Mouse (Mus musculus) cerebellum, adult 8-10 months (tissue): ENCODE results near the gene Slc9a8.
"Not testable (repeated sequence)": the region's sequence is repeated elsewhere in the genome, so short reads cannot be mapped to it uniquely, and the experiment has no call there.

Source experiments
- DNase-seq: peaks from one replicate; pipeline ENCODE4 v3.0.0; 2022

Gene Slc9a8

DNA sequence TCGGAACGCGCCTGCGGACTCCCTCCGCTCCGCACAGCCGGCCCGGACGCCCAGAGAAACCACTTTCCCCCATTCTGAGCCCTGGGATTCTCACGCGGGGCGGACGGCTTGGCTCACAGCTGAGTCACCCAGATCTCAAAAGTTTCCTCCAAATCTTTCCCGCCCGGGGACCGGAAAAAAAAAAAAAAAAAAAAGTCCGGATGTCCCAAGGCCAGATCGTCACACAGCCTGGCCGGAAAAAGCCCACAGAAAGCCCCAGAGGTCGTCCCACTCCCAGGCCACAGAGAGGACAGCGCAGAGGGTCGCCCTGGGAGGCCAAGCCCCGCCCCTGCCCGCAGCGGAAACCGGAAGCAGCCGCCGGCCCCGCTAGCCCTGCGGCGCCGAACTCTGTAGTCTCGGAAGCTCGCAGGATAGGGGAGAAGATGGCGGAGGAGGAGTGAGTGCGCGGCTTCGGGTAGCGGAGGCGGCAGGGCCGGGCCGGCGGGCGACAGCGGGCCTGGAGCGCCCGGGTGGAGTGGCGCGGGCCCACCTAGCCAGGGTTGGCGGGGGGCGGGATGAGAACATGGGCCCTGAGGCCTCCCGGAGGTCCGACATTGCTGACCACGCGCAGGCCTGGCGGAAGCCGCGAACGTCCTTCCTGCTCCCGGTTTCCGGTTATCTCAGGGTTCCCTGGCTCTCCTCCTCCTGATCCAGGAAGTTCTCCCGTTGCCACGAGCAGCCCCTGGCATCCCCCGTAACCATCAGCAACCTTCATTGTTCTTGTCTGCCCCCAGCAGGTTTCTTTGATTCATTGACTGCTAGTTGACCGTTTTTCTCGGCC is at the start of gene Slc9a8:
Slc9a8 (plus strand) TSS at position 383 of the 820 bp plus-strand sequence.
- peak; percentile 90 for DNase-seq

DNA sequence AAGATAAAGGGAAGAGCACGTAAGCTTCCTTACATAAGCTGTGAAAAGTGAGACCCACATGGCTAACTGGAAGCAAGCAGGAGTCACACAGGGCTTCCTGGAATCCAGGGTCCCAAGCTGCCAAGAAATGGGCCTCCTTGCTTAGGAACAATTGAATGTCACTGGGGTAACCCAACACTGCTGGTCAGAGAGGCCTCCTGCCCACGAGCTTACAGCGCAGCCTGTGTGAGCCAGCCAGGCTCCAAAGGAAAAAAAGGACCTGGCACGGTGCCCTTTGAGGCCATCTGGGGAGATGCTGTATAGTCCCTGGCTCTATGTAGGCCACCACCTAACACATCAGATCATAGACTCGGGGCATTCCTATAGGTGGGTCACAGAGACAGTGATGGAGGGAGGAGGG is 48.2 kb upstream of the Slc9a8 start:
- peak; percentile 92 for DNase-seq

DNA sequence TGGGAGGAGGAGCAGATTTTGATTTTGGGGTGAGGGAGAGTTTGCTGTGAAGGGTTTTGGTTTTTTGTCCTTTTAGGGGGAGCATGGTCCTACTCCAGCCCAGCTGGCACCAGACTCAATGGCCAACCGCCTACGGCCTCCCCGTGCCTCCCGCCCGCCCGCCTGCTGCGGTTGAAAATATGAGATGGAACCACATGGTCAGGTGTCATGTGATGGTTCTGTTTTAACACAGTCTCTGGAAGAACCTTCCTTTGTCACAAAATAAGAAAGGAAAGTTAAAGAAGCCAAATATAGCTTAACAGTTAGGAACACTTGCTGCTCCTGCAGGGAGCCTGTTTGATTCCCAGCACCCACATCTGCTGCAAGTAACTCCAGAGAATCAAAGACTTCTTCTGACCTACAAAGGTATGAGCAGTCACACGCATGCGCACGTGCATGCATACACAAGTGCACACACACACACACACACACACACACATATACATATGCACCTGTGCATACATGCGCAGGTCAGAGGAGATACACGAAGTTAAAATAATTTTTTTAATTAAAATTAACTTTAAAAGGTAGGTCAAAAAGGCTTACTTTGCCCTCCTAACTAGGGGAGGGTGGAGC is 47.2 kb upstream of the Slc9a8 start:
- no peak for DNase-seq

DNA sequence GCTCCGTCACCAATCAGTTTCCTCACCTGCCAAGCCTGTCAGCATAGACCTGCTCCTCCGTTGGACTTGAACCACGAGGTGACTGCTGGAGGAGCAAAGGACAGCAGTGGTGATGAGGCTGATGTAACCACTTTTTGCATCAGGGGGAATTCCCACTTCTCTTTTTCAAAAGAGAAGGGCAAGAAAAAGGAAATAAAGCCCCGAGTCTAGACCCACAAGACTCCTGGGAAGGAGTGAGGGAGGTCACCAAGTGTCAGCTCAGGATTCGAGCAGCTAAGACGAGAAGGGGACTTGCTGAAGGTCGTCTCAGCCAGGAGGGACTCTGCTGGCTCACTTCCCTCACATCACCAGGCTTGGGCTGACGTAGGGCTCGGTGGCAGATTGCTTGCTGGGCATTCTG is 46.4 kb upstream of the Slc9a8 start:
- DNase-seq = no peak

DNA sequence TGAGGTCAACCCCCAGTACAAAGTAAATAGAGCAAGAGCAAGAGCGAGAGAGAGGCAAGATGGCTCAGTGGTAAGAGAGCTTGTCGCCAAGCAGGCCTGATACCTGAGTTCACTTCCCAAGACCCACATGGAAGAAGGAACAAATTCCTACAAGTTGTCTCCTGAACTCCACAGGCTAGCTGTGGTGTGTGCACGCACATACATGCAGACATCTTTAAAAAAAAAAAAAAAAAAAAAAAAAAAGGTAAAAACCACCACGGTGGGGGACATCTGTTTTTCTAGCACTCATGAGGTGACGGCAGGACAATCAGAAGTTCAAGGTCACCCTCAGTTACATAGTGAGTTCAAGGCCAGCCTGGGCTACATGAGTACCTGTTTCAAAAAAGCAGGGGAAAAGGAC is 45.8 kb upstream of the Slc9a8 start:
- DNase-seq = no peak

DNA sequence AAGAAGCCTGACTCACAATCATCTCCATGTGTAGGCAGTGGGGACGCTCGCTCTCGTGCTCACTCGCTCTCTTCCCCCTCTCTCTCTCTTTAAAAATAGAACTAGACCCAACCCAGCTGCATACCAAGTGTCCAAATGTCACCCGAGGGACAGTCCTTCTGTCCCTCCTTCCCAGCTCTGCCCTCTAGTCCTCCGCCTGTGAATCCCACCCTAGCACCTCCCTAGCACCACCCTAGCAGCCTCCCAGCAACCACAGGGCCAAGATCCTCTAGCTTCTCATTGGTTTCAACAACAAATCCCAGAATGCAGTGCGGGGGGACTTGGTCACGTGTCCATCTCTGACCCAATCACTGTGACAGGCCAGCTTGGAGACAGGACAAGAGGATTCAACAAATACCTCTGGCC is 45.4 kb upstream of the Slc9a8 start:
- no peak for DNase-seq

GRCm38 (mm10) chr2:167377697-167378096 is 43.8 kb upstream of the Slc9a8 start:
- DNase-seq = no peak

GRCm38 (mm10) chr2:167378972-167379371 is 42.5 kb upstream of the Slc9a8 start:
- DNase-seq = no peak

GRCm38 (mm10) chr2:167380615-167381285 is 40.8 kb upstream of the Slc9a8 start:
- DNase-seq = no peak

- no peak for DNase-seq
These were observed 39.9 kb upstream of the Slc9a8 start for GRCm38 (mm10) chr2:167381596-167381995.

- no peak for DNase-seq
These were observed 39.1 kb upstream of the Slc9a8 start for GRCm38 (mm10) chr2:167382389-167382788.

DNA sequence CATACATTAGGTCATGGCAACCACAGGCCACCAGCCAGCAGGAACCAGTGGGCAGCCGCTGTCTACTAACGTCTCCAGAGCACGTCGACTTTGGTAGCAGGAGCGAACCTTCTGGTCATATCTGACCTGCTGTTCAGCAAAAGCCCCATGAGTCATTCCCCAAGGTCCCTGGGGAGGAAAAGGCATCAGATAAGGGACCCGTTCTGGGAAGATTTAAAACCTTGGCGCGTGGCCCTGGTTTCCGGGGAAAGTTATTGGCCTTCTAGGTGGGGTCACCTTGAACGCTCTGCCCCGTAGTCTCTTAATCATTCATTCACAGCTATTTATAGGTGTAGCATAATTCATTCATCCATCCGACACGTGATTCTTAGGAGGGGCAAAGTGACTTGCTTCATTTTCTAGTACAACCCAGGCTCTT is 37.8 kb upstream of the Slc9a8 start:
- DNase-seq = no peak

- DNase-seq = no peak
These were observed 35.1 kb upstream of the Slc9a8 start for GRCm38 (mm10) chr2:167386456-167386855.

GRCm38 (mm10) chr2:167386998-167387397 is 34.5 kb upstream of the Slc9a8 start:
- DNase-seq = no peak

DNA sequence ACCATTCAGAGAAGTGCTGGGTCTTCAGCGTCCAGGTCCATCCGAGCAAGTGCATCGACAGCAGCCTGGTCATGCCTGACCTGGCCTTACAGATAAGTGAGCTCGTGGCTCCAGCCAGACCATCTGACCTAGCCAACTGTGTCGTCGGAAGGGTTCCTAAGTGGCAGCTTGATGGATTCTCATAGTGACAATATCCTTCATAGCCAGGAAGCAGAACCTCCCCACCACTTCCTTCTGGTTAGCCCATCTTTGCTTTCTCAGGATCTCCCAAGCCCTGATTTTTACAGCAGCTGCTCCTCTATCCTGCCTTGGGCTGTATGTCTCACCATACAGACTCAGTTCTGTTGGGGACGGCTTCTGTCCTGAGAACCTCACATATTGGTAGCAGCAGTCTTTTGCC is 27.1 kb upstream of the Slc9a8 start:
- no peak for DNase-seq

DNA sequence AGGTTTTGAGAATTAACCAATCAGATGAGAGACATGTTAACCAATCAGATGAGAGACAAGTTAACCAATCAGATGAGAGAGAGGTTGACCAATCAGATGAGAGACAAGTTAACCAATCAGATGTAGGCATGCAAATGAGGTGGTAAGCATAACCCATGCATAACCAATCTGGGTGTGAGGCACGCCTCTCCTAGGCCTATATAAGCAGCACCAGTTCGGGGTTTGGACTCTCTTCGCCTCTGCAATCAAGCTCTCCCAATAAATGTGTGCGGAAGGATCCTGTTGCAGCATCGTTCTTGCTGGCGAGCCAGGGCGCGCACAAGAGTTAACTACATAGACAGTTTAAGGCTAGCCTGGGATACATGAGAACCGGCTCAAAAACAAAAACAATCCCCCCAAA is 25.1 kb upstream of the Slc9a8 start:
- not testable (repeated sequence) for DNase-seq

- no peak for DNase-seq
These were observed 22.5 kb upstream of the Slc9a8 start for GRCm38 (mm10) chr2:167399012-167399411.

- DNase-seq = no peak
These were observed 21.9 kb upstream of the Slc9a8 start for GRCm38 (mm10) chr2:167399646-167400045.

DNA sequence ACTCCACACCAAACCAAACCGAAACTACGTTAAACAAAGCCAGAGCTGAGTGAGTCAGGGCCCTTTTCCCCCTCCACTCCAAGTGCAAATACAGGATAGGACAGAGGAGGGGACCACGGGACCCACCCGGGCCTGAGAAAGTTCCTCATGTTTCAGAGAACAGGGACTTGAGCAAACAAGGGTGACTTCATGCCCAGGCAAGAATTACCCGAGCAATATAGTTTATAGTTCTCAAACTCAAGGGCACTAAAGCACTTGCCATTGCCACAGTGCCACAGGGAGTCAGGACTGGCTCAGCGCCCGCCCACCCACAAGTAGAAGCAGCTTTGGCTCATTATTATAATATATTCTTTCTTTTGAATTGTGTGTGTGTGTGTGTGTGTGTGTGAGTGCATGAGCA is 18.4 kb upstream of the Slc9a8 start:
- no peak for DNase-seq

- no peak for DNase-seq
These were observed 16.2 kb upstream of the Slc9a8 start for GRCm38 (mm10) chr2:167405101-167405880.

- DNase-seq = no peak
These were observed 14.1 kb upstream of the Slc9a8 start for GRCm38 (mm10) chr2:167407296-167407929.

- DNase-seq = no peak
These were observed 7.1 kb upstream of the Slc9a8 start for GRCm38 (mm10) chr2:167414461-167414860.
